Mouse (Mus musculus) cortical plate, adult 2 months (tissue): Measurements from ENCODE around the gene Cfap73.

Experiments used
- CTCF ChIP-seq: fragments of 200-500 bp; IDR thresholded peaks from 2 replicates; pipeline ENCODE4 v1.5.1; 2011; ENCODE audit warnings: mild to moderate bottlenecking, control low read depth, low read length; ENCODE audit not compliant: insufficient read depth; ENCODE audit errors: extremely low read depth
- POLR2A ChIP-seq: fragments of 200-500 bp; IDR thresholded peaks from 2 replicates; pipeline ENCODE4 v1.6.1; 2011; ENCODE audit warnings: mild to moderate bottlenecking, low read length, control low read depth; ENCODE audit not compliant: insufficient read depth; ENCODE audit errors: extremely low read depth

GRCm38 (mm10) chr5:120670132-120670531 is 36.1 kb upstream of the Cfap73 start:
- TF ChIP-seq POLR2A = no peak
- TF ChIP-seq CTCF = no peak
